Mouse (Mus musculus): ENCODE measurements around the gene Copa. TPM values are rescaled to one million over a fixed set of nuclear protein-coding genes. Genes with fewer than 3 reads are reported as not detected.

The Copa gene
- polyA plus RNA-seq, 1 experiment from 2014 or later: 204 TPM

GRCm38 (mm10) chr1:172147835-172148278 is 65.5 kb downstream of the Copa start, which contains the start of gene Dcaf8:
Dcaf8 (plus strand) TSS chr1:172148084.
- peak; percentile 99 for ATAC-seq
- no peaks in the 10 kb centered on the region for H3K9me3 ChIP-seq (ENCODE audit: control insufficient read depth, low read length)
- H3K9ac ChIP-seq (ENCODE audit: low read depth, low read length): peak within 1 kb of the TSS; percentile 93
- H3K4me1 ChIP-seq (ENCODE audit: control insufficient read depth, insufficient read depth, low read length): peaks cover 9% of the 10 kb centered on the region; the same call in 1 of the 2 replicates
- peaks cover 9% of the 10 kb centered on the region; the same call in 1 of the 2 replicates for H3K36me3 ChIP-seq (ENCODE audit: control insufficient read depth, insufficient read depth, low read length)
- peak within 1 kb of the TSS; percentile 90 for H3K27ac ChIP-seq (ENCODE audit: low read length)
- no peaks in the 10 kb centered on the region for H3K27me3 ChIP-seq (replicated peaks; ENCODE audit: control insufficient read depth, insufficient read depth, low read length)
- 0% methylated on average over 41 of the region's 42 CpGs for WGBS
- H3K4me3 ChIP-seq (ENCODE audit: low read length): peak within 1 kb of the TSS; percentile 76
- H3K4me2 ChIP-seq (ENCODE audit: low read depth, low read length): peak within 1 kb of the TSS; percentile 66

GRCm38 (mm10) chr1:172148279-172148954 is 66.1 kb downstream of the Copa start:
- H3K4me2 ChIP-seq (ENCODE audit: low read depth, low read length): peak overlapping the region; percentile 66
- peak; percentile 69 for ATAC-seq

GRCm38 (mm10) chr1:172148955-172149815 is 66.9 kb downstream of the Copa start:
- no peaks in the 10 kb centered on the region for H3K9me3 ChIP-seq (ENCODE audit: control insufficient read depth, low read length)
- H3K27ac ChIP-seq (ENCODE audit: low read length): peak overlapping the region; percentile 90
- peak overlapping the region; percentile 66 for H3K4me2 ChIP-seq (ENCODE audit: low read depth, low read length)
- peaks cover 9% of the 10 kb centered on the region; the same call in 1 of the 2 replicates for H3K36me3 ChIP-seq (ENCODE audit: control insufficient read depth, insufficient read depth, low read length)
- H3K9ac ChIP-seq (ENCODE audit: low read depth, low read length): peak overlapping the region; percentile 93
- H3K4me3 ChIP-seq (ENCODE audit: low read length): peak overlapping the region; percentile 76
- no peak for ATAC-seq
- H3K4me1 ChIP-seq (ENCODE audit: control insufficient read depth, insufficient read depth, low read length): peaks cover 10% of the 10 kb centered on the region; the same call in 1 of the 2 replicates
- 5% methylated on average over 19 of the region's 19 CpGs for WGBS
- no peaks in the 10 kb centered on the region for H3K27me3 ChIP-seq (replicated peaks; ENCODE audit: control insufficient read depth, insufficient read depth, low read length)

More at GRCm38 (mm10) chr1:172148279-172148954, 66.1 kb downstream of the Copa start:
- H3K9me3 ChIP-seq (ENCODE audit: control insufficient read depth, low read length): no peaks in the 10 kb centered on the region
- peaks cover 9% of the 10 kb centered on the region; the same call in 1 of the 2 replicates for H3K36me3 ChIP-seq (ENCODE audit: control insufficient read depth, insufficient read depth, low read length)
- peaks cover 6% of the 10 kb centered on the region; the same call in 1 of the 2 replicates for H3K4me1 ChIP-seq (ENCODE audit: control insufficient read depth, insufficient read depth, low read length)
- no peaks in the 10 kb centered on the region for H3K27me3 ChIP-seq (replicated peaks; ENCODE audit: control insufficient read depth, insufficient read depth, low read length)
- peak overlapping the region; percentile 93 for H3K9ac ChIP-seq (ENCODE audit: low read depth, low read length)
- H3K4me3 ChIP-seq (ENCODE audit: low read length): peak overlapping the region; percentile 76
- H3K27ac ChIP-seq (ENCODE audit: low read length): peak overlapping the region; percentile 90
- 0% methylated on average over 40 of the region's 40 CpGs for WGBS

GRCm38 (mm10) chr1:172154536-172154935 is 72.2 kb downstream of the Copa start:
- H3K4me2 ChIP-seq (ENCODE audit: low read depth, low read length): no peak overlapping the region
- no peak overlapping the region; the same call in 1 of the 2 replicates for H3K27ac ChIP-seq (ENCODE audit: low read length)
- WGBS: 78% methylated on average over 3 of the region's 3 CpGs
- H3K4me1 ChIP-seq (ENCODE audit: control insufficient read depth, insufficient read depth, low read length): peaks cover 14% of the 10 kb centered on the region; the same call in 1 of the 2 replicates
- H3K9ac ChIP-seq (ENCODE audit: low read depth, low read length): no peak overlapping the region
- peaks cover 12% of the 10 kb centered on the region; the same call in 1 of the 2 replicates for H3K36me3 ChIP-seq (ENCODE audit: control insufficient read depth, insufficient read depth, low read length)
- H3K4me3 ChIP-seq (ENCODE audit: low read length): no peak overlapping the region
- no peaks in the 10 kb centered on the region for H3K9me3 ChIP-seq (ENCODE audit: control insufficient read depth, low read length)
- ATAC-seq: peak; percentile 82
- no peaks in the 10 kb centered on the region for H3K27me3 ChIP-seq (replicated peaks; ENCODE audit: control insufficient read depth, insufficient read depth, low read length)

- ATAC-seq: no peak
- H3K9ac ChIP-seq (ENCODE audit: low read depth, low read length): no peak overlapping the region
- no peak overlapping the region for H3K4me3 ChIP-seq (ENCODE audit: low read length)
- H3K9me3 ChIP-seq (ENCODE audit: control insufficient read depth, low read length): no peaks in the 10 kb centered on the region
- H3K36me3 ChIP-seq (ENCODE audit: control insufficient read depth, insufficient read depth, low read length): peaks cover 11% of the 10 kb centered on the region; the same call in 1 of the 2 replicates
- no peak overlapping the region for H3K4me2 ChIP-seq (ENCODE audit: low read depth, low read length)
- no peaks in the 10 kb centered on the region for H3K27me3 ChIP-seq (replicated peaks; ENCODE audit: control insufficient read depth, insufficient read depth, low read length)
- no peak overlapping the region for H3K27ac ChIP-seq (ENCODE audit: low read length)
- H3K4me1 ChIP-seq (ENCODE audit: control insufficient read depth, insufficient read depth, low read length): peaks cover 13% of the 10 kb centered on the region; the same call in 1 of the 2 replicates
- WGBS: 80% methylated on average over 3 of the region's 3 CpGs
Measured at GRCm38 (mm10) chr1:172155518-172155917, 73.2 kb downstream of the Copa start.

GRCm38 (mm10) chr1:172159970-172160369 is 77.6 kb downstream of the Copa start:
- no peaks in the 10 kb centered on the region for H3K36me3 ChIP-seq (ENCODE audit: control insufficient read depth, insufficient read depth, low read length)
- H3K27me3 ChIP-seq (replicated peaks; ENCODE audit: control insufficient read depth, insufficient read depth, low read length): no peaks in the 10 kb centered on the region
- no peak overlapping the region for H3K4me3 ChIP-seq (ENCODE audit: low read length)
- H3K9me3 ChIP-seq (ENCODE audit: control insufficient read depth, low read length): no peaks in the 10 kb centered on the region
- H3K27ac ChIP-seq (ENCODE audit: low read length): no peak overlapping the region
- no peak overlapping the region for H3K9ac ChIP-seq (ENCODE audit: low read depth, low read length)
- 22% methylated on average over 4 of the region's 4 CpGs for WGBS
- no peak overlapping the region for H3K4me2 ChIP-seq (ENCODE audit: low read depth, low read length)
- peak; percentile 70; the same call in 1 of the 2 replicates for ATAC-seq
- H3K4me1 ChIP-seq (ENCODE audit: control insufficient read depth, insufficient read depth, low read length): peaks cover 10% of the 10 kb centered on the region; the same call in 1 of the 2 replicates

GRCm38 (mm10) chr1:172160508-172160907 is 78.2 kb downstream of the Copa start:
- peak; percentile 50; the same call in 1 of the 2 replicates for ATAC-seq

GRCm38 (mm10) chr1:172162009-172162408 is 79.7 kb downstream of the Copa start:
- 97% methylated on average over 1 of the region's 1 CpGs for WGBS
- peaks cover 10% of the 10 kb centered on the region; the same call in 1 of the 2 replicates for H3K4me1 ChIP-seq (ENCODE audit: control insufficient read depth, insufficient read depth, low read length)
- H3K36me3 ChIP-seq (ENCODE audit: control insufficient read depth, insufficient read depth, low read length): no peaks in the 10 kb centered on the region; the same call in 1 of the 2 replicates
- H3K9me3 ChIP-seq (ENCODE audit: control insufficient read depth, low read length): no peaks in the 10 kb centered on the region
- H3K4me2 ChIP-seq (ENCODE audit: low read depth, low read length): no peak overlapping the region
- no peak overlapping the region for H3K9ac ChIP-seq (ENCODE audit: low read depth, low read length)
- no peak overlapping the region for H3K4me3 ChIP-seq (ENCODE audit: low read length)
- no peak for ATAC-seq
- H3K27ac ChIP-seq (ENCODE audit: low read length): no peak overlapping the region
- no peaks in the 10 kb centered on the region for H3K27me3 ChIP-seq (replicated peaks; ENCODE audit: control insufficient read depth, insufficient read depth, low read length)

More at GRCm38 (mm10) chr1:172160508-172160907, 78.2 kb downstream of the Copa start:
- Histone ChIP-seq H3K27me3 (replicated peaks; ENCODE audit: control insufficient read depth, insufficient read depth, low read length) (no peaks in the 10 kb centered on the region), H3K4me3 (ENCODE audit: low read length) (no peak overlapping the region), H3K4me2 (ENCODE audit: low read depth, low read length) (no peak overlapping the region), H3K9ac (ENCODE audit: low read depth, low read length) (no peak overlapping the region), H3K9me3 (ENCODE audit: control insufficient read depth, low read length) (no peaks in the 10 kb centered on the region), H3K27ac (ENCODE audit: low read length) (0 out of 2 replicates have a peak overlapping the region, but pooled peaks have one; percentile 21), H3K4me1 (ENCODE audit: control insufficient read depth, insufficient read depth, low read length) (peaks cover 10% of the 10 kb centered on the region; the same call in 1 of the 2 replicates), H3K36me3 (ENCODE audit: control insufficient read depth, insufficient read depth, low read length) (no peaks in the 10 kb centered on the region)

- Histone ChIP-seq H3K27ac (ENCODE audit: low read length) (no peak overlapping the region), H3K4me1 (ENCODE audit: control insufficient read depth, insufficient read depth, low read length) (peaks cover 10% of the 10 kb centered on the region; the same call in 1 of the 2 replicates), H3K4me2 (ENCODE audit: low read depth, low read length) (no peak overlapping the region), H3K9ac (ENCODE audit: low read depth, low read length) (no peak overlapping the region), H3K36me3 (ENCODE audit: control insufficient read depth, insufficient read depth, low read length) (peaks cover 4% of the 10 kb centered on the region), H3K9me3 (ENCODE audit: control insufficient read depth, low read length) (no peaks in the 10 kb centered on the region), H3K4me3 (ENCODE audit: low read length) (no peak overlapping the region), H3K27me3 (replicated peaks; ENCODE audit: control insufficient read depth, insufficient read depth, low read length) (no peaks in the 10 kb centered on the region)
- no peak for ATAC-seq
- 70% methylated on average over 6 of the region's 6 CpGs for WGBS
Measured at GRCm38 (mm10) chr1:172162959-172163358, 80.6 kb downstream of the Copa start.

Data from intestine, embryonic 16.5 days (tissue).